17 mouse cellular contexts compared by ENCODE assay signal in the genomic region with DNA sequence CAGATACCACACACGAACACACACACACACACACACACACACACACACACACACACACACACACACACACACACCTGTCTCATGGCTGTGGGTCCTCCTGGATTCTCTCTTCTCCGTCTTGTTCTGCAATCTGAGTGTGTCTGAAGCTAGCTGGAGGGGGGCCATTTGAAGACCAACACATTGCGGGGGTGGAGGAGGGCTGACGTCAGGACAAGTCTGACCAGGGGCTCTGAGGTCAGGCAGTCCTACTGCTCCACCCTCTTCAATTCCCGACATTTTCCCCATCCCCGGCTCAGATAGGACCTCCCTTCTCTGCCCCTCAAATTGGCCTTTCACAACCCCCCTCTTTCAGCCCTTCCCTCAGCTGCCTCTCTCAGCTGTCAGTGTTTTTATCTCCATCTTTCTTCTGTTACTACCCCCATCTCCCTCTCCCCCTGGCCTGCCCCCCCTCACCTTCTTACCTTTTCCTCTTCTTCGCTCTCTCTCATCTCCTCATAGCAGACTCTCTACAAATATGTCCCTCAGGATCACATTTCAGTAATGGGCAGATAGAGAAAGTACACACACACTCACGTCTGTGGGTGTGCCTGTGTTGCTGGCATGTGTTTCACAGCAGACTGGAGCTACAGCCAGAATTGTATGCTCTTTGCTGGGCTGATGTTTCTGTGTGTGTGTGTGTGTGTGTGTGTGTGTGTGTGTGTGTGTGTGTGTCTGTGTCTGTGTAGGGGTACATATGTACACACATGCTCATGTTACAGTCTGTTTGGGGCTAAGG. TPM values are rescaled to one million over a fixed set of nuclear protein-coding genes. Genes with fewer than 3 reads are reported as not detected.
DNase-seq lines count a peak whose midpoint lies in the region; ATAC-seq and TF ChIP-seq lines count a peak whose summit lies in the region.
"Had no signal": no experiment of that assay in that cellular context is flagged by ENCODE, and none has a peak within 500 bp of the region (broad histone marks: within the 10 kb centered on the region; RNA-seq: fewer than 3 reads in every experiment).

A gene (minus strand): TSS at position 142 of the 775 bp plus-strand sequence.

- no peak for DNase-seq in lung, adult 18-20 months
- DNase-seq in embryonic facial prominence, embryonic 14.5 days (ENCODE audit: low spot score), result peak; percentile 30
- DNase-seq in yolk sac, embryonic 10.5 days (ENCODE audit: low spot score), result no peak
- no peak for DNase-seq in thymus, postnatal 0 days (ENCODE audit: low spot score)
- DNase-seq: heart, adult 11 months; kidney, adult 18-20 months; layer of hippocampus, postnatal 36 days; left cerebral cortex, postnatal 4 days; liver, postnatal 0 days; thymus, postnatal 14 days had no signal

- no peak within 1 kb of the TSS for H3K4me2 ChIP-seq in forebrain, embryonic 12.5 days
- H3K4me2 ChIP-seq in forebrain, embryonic 15.5 days (replicated peaks), result no peak within 1 kb of the TSS
- H3K4me2 ChIP-seq in lung, embryonic 16.5 days (ENCODE audit: low read depth, low read length), result no peak within 1 kb of the TSS
- 0 out of 2 replicates have a peak within 1 kb of the TSS, but pooled peaks have one; percentile 15 for H3K4me2 ChIP-seq in embryonic facial prominence, embryonic 14.5 days (ENCODE audit: low read depth, low read length)
- peak within 1 kb of the TSS; percentile 37 for H3K4me2 ChIP-seq in myocyte (ENCODE audit: low read depth)
- H3K4me2 ChIP-seq: hindbrain, embryonic 15.5 days had no signal

- H3K4me3 ChIP-seq in forebrain, embryonic 12.5 days (replicated peaks), result no peak within 1 kb of the TSS
- H3K4me3 ChIP-seq in forebrain, embryonic 15.5 days, result no peak within 1 kb of the TSS
- H3K4me3 ChIP-seq in lung, embryonic 16.5 days (ENCODE audit: low read length), result no peak within 1 kb of the TSS
- H3K4me3 ChIP-seq in embryonic facial prominence, embryonic 14.5 days (ENCODE audit: low read depth, low read length), result no peak within 1 kb of the TSS
- H3K4me3 ChIP-seq in myocyte, result peak within 1 kb of the TSS; percentile 11
- H3K4me3 ChIP-seq: erythroblast, embryonic 14.5 days; hindbrain, embryonic 15.5 days had no signal

- no peaks in the 10 kb centered on the region for H3K79me2 ChIP-seq in myocyte (ENCODE audit: control insufficient read depth, insufficient read depth)

- H3K27me3 ChIP-seq in forebrain, embryonic 12.5 days, result peaks cover 2% of the 10 kb centered on the region
- H3K27me3 ChIP-seq in forebrain, embryonic 15.5 days, result no peaks in the 10 kb centered on the region
- H3K27me3 ChIP-seq in lung, embryonic 16.5 days (ENCODE audit: control insufficient read depth, insufficient read depth, low read depth, low read length), result no peaks in the 10 kb centered on the region
- H3K27me3 ChIP-seq in embryonic facial prominence, embryonic 14.5 days (replicated peaks; ENCODE audit: control insufficient read depth, insufficient read depth, low read length), result no peaks in the 10 kb centered on the region
- H3K27me3 ChIP-seq in myocyte (ENCODE audit: control insufficient read depth, insufficient read depth, insufficient read length), result no peaks in the 10 kb centered on the region
- H3K27me3 ChIP-seq: hindbrain, embryonic 15.5 days had no signal

- H3K36me3 ChIP-seq in forebrain, embryonic 12.5 days (replicated peaks), result no peaks in the 10 kb centered on the region
- H3K36me3 ChIP-seq in forebrain, embryonic 15.5 days, result no peaks in the 10 kb centered on the region
- no peaks in the 10 kb centered on the region for H3K36me3 ChIP-seq in lung, embryonic 16.5 days (ENCODE audit: control insufficient read depth, insufficient read depth, low read length)
- 0 out of 2 replicates have a peak, but pooled peaks cover 5% of the 10 kb centered on the region for H3K36me3 ChIP-seq in embryonic facial prominence, embryonic 14.5 days (ENCODE audit: control insufficient read depth, insufficient read depth, low read length)
- no peaks in the 10 kb centered on the region for H3K36me3 ChIP-seq in myocyte (ENCODE audit: control insufficient read depth, insufficient read depth)
- H3K36me3 ChIP-seq: hindbrain, embryonic 15.5 days had no signal

- no peak for TF ChIP-seq POLR2A in myocyte (IDR thresholded peaks at IDR 0.05; ENCODE audit: insufficient read length, low read depth)

- H3ac ChIP-seq in myocyte (ENCODE audit: control insufficient read depth, insufficient read length), result no peak within 1 kb of the TSS

- no peak within 1 kb of the TSS for H3K27ac ChIP-seq in forebrain, embryonic 12.5 days
- H3K27ac ChIP-seq in forebrain, embryonic 15.5 days (replicated peaks), result no peak within 1 kb of the TSS
- no peak within 1 kb of the TSS for H3K27ac ChIP-seq in lung, embryonic 16.5 days (ENCODE audit: low read length)
- 0 out of 2 replicates have a peak within 1 kb of the TSS, but pooled peaks have one; percentile 15 for H3K27ac ChIP-seq in embryonic facial prominence, embryonic 14.5 days (replicated peaks; ENCODE audit: low read depth, low read length)
- H3K27ac ChIP-seq: hindbrain, embryonic 15.5 days had no signal

- peaks cover 1% of the 10 kb centered on the region; the same call in 1 of the 2 replicates for H3K4me1 ChIP-seq in forebrain, embryonic 12.5 days
- no peaks in the 10 kb centered on the region for H3K4me1 ChIP-seq in forebrain, embryonic 15.5 days
- no peaks in the 10 kb centered on the region for H3K4me1 ChIP-seq in lung, embryonic 16.5 days (replicated peaks; ENCODE audit: control insufficient read depth, insufficient read depth, low read length)
- peaks cover 8% of the 10 kb centered on the region for H3K4me1 ChIP-seq in embryonic facial prominence, embryonic 14.5 days (ENCODE audit: control insufficient read depth, insufficient read depth, low read length)

- no peaks in the 10 kb centered on the region for H3K9me3 ChIP-seq in forebrain, embryonic 12.5 days
- no peaks in the 10 kb centered on the region for H3K9me3 ChIP-seq in forebrain, embryonic 15.5 days
- H3K9me3 ChIP-seq in lung, embryonic 16.5 days (ENCODE audit: control insufficient read depth, low read length), result no peaks in the 10 kb centered on the region
- no peaks in the 10 kb centered on the region for H3K9me3 ChIP-seq in embryonic facial prominence, embryonic 14.5 days (ENCODE audit: control insufficient read depth, low read length)
- H3K9me3 ChIP-seq: hindbrain, embryonic 15.5 days had no signal

- 63% methylated on average over 8 of the region's 8 CpGs for WGBS in forebrain, embryonic 12.5 days
- 61% methylated on average over 8 of the region's 8 CpGs for WGBS in forebrain, embryonic 15.5 days
- WGBS in lung, embryonic 16.5 days, result 23% methylated on average over 8 of the region's 8 CpGs
- 27% methylated on average over 7 of the region's 8 CpGs for WGBS in embryonic facial prominence, embryonic 14.5 days

- ATAC-seq in forebrain, embryonic 12.5 days (ENCODE audit: low FRiP score), result 0 out of 2 replicates have a peak, but pooled peaks have one; percentile 39
- ATAC-seq in forebrain, embryonic 15.5 days (replicated peaks), result no peak
- peak; percentile 49; the same call in 1 of the 2 replicates for ATAC-seq in lung, embryonic 16.5 days (ENCODE audit: low read depth)
- peak; percentile 34; the same call in 1 of the 2 replicates for ATAC-seq in embryonic facial prominence, embryonic 14.5 days (ENCODE audit: low read depth)
- ATAC-seq: activated CD4-positive, CD25-positive, alpha-beta regulatory T cell, adult 4 months; liver, postnatal 0 days had no signal

- H3K9ac ChIP-seq in forebrain, embryonic 12.5 days, result no peak within 1 kb of the TSS
- H3K9ac ChIP-seq in forebrain, embryonic 15.5 days (replicated peaks), result no peak within 1 kb of the TSS
- H3K9ac ChIP-seq in lung, embryonic 16.5 days (ENCODE audit: low read length), result no peak within 1 kb of the TSS
- H3K9ac ChIP-seq in embryonic facial prominence, embryonic 14.5 days (ENCODE audit: low read depth, low read length), result no peak within 1 kb of the TSS
- H3K9ac ChIP-seq: hindbrain, embryonic 15.5 days; liver, postnatal 0 days had no signal

TF ChIP-seq in myocyte, 11 proteins besides CTCF, POLR2A, EP300 and RAD21:
- TF ChIP-seq TCF3 (IDR thresholded peaks at IDR 0.05; ENCODE audit: insufficient read length, low read depth), result no peak
- TF ChIP-seq TCF12 (IDR thresholded peaks at IDR 0.05; ENCODE audit: insufficient read depth, poor library complexity, severe bottlenecking), result no peak
- no peak for TF ChIP-seq MAX (IDR thresholded peaks at IDR 0.05; ENCODE audit: low read depth)
- TF ChIP-seq SRF (IDR thresholded peaks at IDR 0.05; ENCODE audit: control insufficient read depth, insufficient read length, low read depth), result no peak
- TF ChIP-seq MYOD1 (IDR thresholded peaks at IDR 0.05; ENCODE audit: control insufficient read depth in 1 of 3, insufficient read length in 2 of 3, low read depth in 2 of 3), result no peak
- no peak for TF ChIP-seq CEBPB (IDR thresholded peaks at IDR 0.05; ENCODE audit: insufficient read depth, poor library complexity, severe bottlenecking)
- TF ChIP-seq USF1 (IDR thresholded peaks at IDR 0.05; ENCODE audit: low read depth), result no peak
- no peak for TF ChIP-seq MYOG (IDR thresholded peaks at IDR 0.05; ENCODE audit: control insufficient read depth in 1 of 3, insufficient read depth in 1 of 3, insufficient read length in 2 of 3, low read depth in 2 of 3)
- TF ChIP-seq POLR2AphosphoS2 (IDR thresholded peaks at IDR 0.05; ENCODE audit: insufficient read length, low read depth), result no peak
- no peak for TF ChIP-seq E2F4 (IDR thresholded peaks at IDR 0.05; ENCODE audit: insufficient read depth)
- TF ChIP-seq REST (IDR thresholded peaks at IDR 0.05; ENCODE audit: insufficient read depth, insufficient read length), result no peak

RNA-seq across cellular contexts. Expression of the gene that starts here (rescaled TPM):
- 0.83 and 1.4 TPM in 2 replicates for polyA plus RNA-seq in forebrain, embryonic 12.5 days (2016; fragmentation: Nextera tagmentation; extraction: Ambion mirVana)
- polyA plus RNA-seq in forebrain, embryonic 15.5 days (2015; fragmentation: Nextera tagmentation; extraction: Ambion mirVana), result 0.64 and 0.71 TPM in 2 replicates
- polyA plus RNA-seq in lung, embryonic 16.5 days (2015; fragmentation: Nextera tagmentation; extraction: Ambion mirVana), result 0.73 and 1.3 TPM in 2 replicates
- polyA plus RNA-seq in embryonic facial prominence, embryonic 14.5 days (2014; fragmentation: Nextera tagmentation; extraction: Ambion mirVana), result 1.0 and 1.7 TPM in 2 replicates
- polyA plus RNA-seq in myocyte (2012; fragmentation: generic; extraction: Trizol), result 4.0 TPM
- polyA plus RNA-seq in thymus, postnatal 0 days (2015; fragmentation: Nextera tagmentation; extraction: Ambion mirVana), result 0.36 and 0.40 TPM in 2 replicates
- polyA plus RNA-seq: activated CD4-positive, CD25-positive, alpha-beta regulatory T cell, adult 4 months; erythroblast, embryonic 14.5 days had no signal

Comparison
In these comparisons a context has a peak if more than half of its experiments do, and no peak if none do; other contexts are left out.
1. H3K4me2 ChIP-seq: peak in embryonic facial prominence, embryonic 14.5 days (single experiment) and myocyte (single experiment); none in forebrain, embryonic 12.5 days (single experiment), forebrain, embryonic 15.5 days (single experiment) and lung, embryonic 16.5 days (single experiment).